Mouse (Mus musculus): Measurements from ENCODE around the gene Ptgs1.

GRCm38 (mm10) chr2:36270186-36270585 lies 40.0 kb downstream of the Ptgs1 start:
- no peak for TF ChIP-seq CTCF (IDR thresholded peaks at IDR 0.05; ENCODE audit: control insufficient read depth, insufficient read depth, insufficient replicate concordance, low read depth, low read length)
- no peak for TF ChIP-seq POLR2A (IDR thresholded peaks at IDR 0.05; ENCODE audit: control insufficient read depth, low read depth, low read length)

Measured in testis, adult 2 months (tissue).